Mouse (Mus musculus) C2C12 (cell line): ENCODE results near the gene Stat4.

Experiments
- CEBPB ChIP-seq: IDR thresholded peaks from one replicate; pipeline ENCODE4 v1.6.1; 2011; ENCODE audit warnings: low read depth, mild to moderate bottlenecking, control low read depth, moderate library complexity
- CTCF ChIP-seq: IDR thresholded peaks from one replicate; pipeline ENCODE4 v1.5.1; 2011; ENCODE audit not compliant: control insufficient read depth, insufficient read depth, insufficient read length
- FOSL1 ChIP-seq: IDR thresholded peaks from one replicate; pipeline ENCODE4 v1.8.0; 2011; ENCODE audit warnings: mild to moderate bottlenecking, low read length; ENCODE audit not compliant: poor library complexity, insufficient read depth, severe bottlenecking
- MAX ChIP-seq: IDR thresholded peaks from one replicate; pipeline ENCODE4 v1.6.1; 2011; ENCODE audit warnings: mild to moderate bottlenecking, control low read depth
- MYOD1 ChIP-seq: IDR thresholded peaks from one replicate; pipeline ENCODE4 v1.6.1; 2011; ENCODE audit warnings: low read depth; ENCODE audit not compliant: control insufficient read depth, insufficient read length
- USF1 ChIP-seq: IDR thresholded peaks from one replicate; pipeline ENCODE4 v1.6.1; 2011; ENCODE audit warnings: low read depth, mild to moderate bottlenecking, control low read depth, moderate library complexity

DNA sequence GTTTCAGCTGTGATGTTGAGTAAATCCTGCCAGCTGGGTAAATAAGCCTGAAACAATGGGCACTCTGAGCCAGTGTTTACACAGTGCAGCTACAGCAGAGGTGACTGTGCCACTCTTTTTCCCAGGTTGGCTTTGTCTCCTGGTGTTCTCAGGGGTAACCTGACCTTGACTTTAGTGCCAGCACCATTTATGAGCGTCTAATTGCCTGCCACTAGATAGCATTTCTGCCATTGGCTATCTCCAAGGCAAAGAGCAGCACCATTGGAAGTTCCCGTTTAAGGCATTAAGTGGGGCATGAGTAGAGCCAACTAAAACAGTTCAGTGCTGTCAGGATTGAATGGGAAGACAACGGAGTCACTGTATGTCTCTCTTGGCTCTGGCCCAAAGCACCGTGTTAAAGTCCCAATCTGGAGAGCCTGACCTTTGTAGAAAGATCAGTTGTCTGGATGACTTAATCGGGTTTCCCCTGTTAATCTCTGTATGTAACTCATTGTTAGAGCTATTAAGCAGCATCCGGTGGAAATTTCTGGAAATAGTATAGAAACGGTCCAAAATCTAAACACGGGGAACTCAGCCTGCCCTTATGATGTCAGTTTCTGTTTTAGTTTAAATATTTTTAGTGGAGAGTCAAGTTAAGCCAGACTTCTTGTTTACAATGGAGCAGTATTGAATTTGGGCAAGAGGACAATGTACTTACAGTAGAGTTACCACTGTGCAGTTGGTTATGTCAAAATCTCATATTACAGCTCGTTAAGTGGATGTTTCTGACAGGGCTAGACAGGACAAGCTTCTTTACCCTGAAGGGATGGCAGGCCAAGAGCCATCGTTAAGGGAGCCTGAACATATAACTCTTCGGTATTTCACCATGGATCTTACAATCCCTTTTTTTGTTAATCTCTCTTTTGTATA is 10.1 kb downstream of the Stat4 start:
- TF ChIP-seq CEBPB (no peak), CTCF (no peak), USF1 (no peak), MAX (no peak), MYOD1 (no peak), FOSL1 (no peak)
